Mouse (Mus musculus): ENCODE data around the gene Tns3. TPM values are rescaled to one million over a fixed set of nuclear protein-coding genes. Genes with fewer than 3 reads are reported as not detected.

Tns3 gene
- polyA plus RNA-seq, 1 experiment from 2014 or later = 8.8 TPM

GRCm38 (mm10) chr11:8493931-8494490 lies 170.3 kb downstream of the Tns3 start:
- WGBS = 74% methylated on average over 8 of the region's 8 CpGs
- no peak overlapping the region for H3K27ac ChIP-seq (ENCODE audit: low read depth, low read length)
- H3K9me3 ChIP-seq (ENCODE audit: control insufficient read depth, low read length) = no peaks in the 10 kb centered on the region
- H3K4me3 ChIP-seq (ENCODE audit: low read depth, low read length) = no peak overlapping the region
- DNase-seq (ENCODE audit: low spot score) (no peak), ATAC-seq (replicated peaks; ENCODE audit: low FRiP score) (no peak)
- no peaks in the 10 kb centered on the region for H3K4me1 ChIP-seq (replicated peaks; ENCODE audit: control insufficient read depth, insufficient read depth, low read length)
- H3K4me2 ChIP-seq (ENCODE audit: low read depth, low read length, severe bottlenecking) = no peak overlapping the region
- H3K27me3 ChIP-seq (ENCODE audit: control insufficient read depth, insufficient read depth, low read length) = no peaks in the 10 kb centered on the region
- no peak overlapping the region for H3K9ac ChIP-seq (ENCODE audit: low read length)
- no peaks in the 10 kb centered on the region; the same call in 1 of the 2 replicates for H3K36me3 ChIP-seq (ENCODE audit: control insufficient read depth, insufficient read depth, low read length)

GRCm38 (mm10) chr11:8492332-8492731 lies 172.0 kb downstream of the Tns3 start:
- 93% methylated on average over 10 of the region's 10 CpGs for WGBS

GRCm38 (mm10) chr11:8488248-8488647 lies 176.1 kb downstream of the Tns3 start:
- Histone ChIP-seq H3K27ac (ENCODE audit: low read depth, low read length) (no peak overlapping the region), H3K9me3 (ENCODE audit: control insufficient read depth, low read length) (no peaks in the 10 kb centered on the region), H3K4me2 (ENCODE audit: low read depth, low read length, severe bottlenecking) (no peak overlapping the region), H3K4me1 (replicated peaks; ENCODE audit: control insufficient read depth, insufficient read depth, low read length) (no peaks in the 10 kb centered on the region), H3K36me3 (ENCODE audit: control insufficient read depth, insufficient read depth, low read length) (no peaks in the 10 kb centered on the region; the same call in 1 of the 2 replicates), H3K27me3 (ENCODE audit: control insufficient read depth, insufficient read depth, low read length) (no peaks in the 10 kb centered on the region), H3K9ac (ENCODE audit: low read length) (no peak overlapping the region), H3K4me3 (ENCODE audit: low read depth, low read length) (no peak overlapping the region)
- no peak for ATAC-seq (replicated peaks; ENCODE audit: low FRiP score)
- WGBS = 87% methylated on average over 6 of the region's 6 CpGs
- no peak for DNase-seq (ENCODE audit: low spot score)

More at GRCm38 (mm10) chr11:8492332-8492731, 172.0 kb downstream of the Tns3 start:
- H3K27me3 ChIP-seq (ENCODE audit: control insufficient read depth, insufficient read depth, low read length) = no peaks in the 10 kb centered on the region
- H3K27ac ChIP-seq (ENCODE audit: low read depth, low read length) = no peak overlapping the region
- no peak overlapping the region for H3K4me2 ChIP-seq (ENCODE audit: low read depth, low read length, severe bottlenecking)
- H3K4me3 ChIP-seq (ENCODE audit: low read depth, low read length) = no peak overlapping the region
- H3K9ac ChIP-seq (ENCODE audit: low read length) = no peak overlapping the region
- H3K9me3 ChIP-seq (ENCODE audit: control insufficient read depth, low read length) = no peaks in the 10 kb centered on the region
- DNase-seq (ENCODE audit: low spot score) (no peak), ATAC-seq (replicated peaks; ENCODE audit: low FRiP score) (no peak)
- H3K4me1 ChIP-seq (replicated peaks; ENCODE audit: control insufficient read depth, insufficient read depth, low read length) = no peaks in the 10 kb centered on the region
- H3K36me3 ChIP-seq (ENCODE audit: control insufficient read depth, insufficient read depth, low read length) = no peaks in the 10 kb centered on the region; the same call in 1 of the 2 replicates

- Histone ChIP-seq H3K27ac (ENCODE audit: low read depth, low read length) (no peak overlapping the region), H3K4me2 (ENCODE audit: low read depth, low read length, severe bottlenecking) (no peak overlapping the region), H3K4me3 (ENCODE audit: low read depth, low read length) (no peak overlapping the region), H3K4me1 (replicated peaks; ENCODE audit: control insufficient read depth, insufficient read depth, low read length) (no peaks in the 10 kb centered on the region), H3K9ac (ENCODE audit: low read length) (no peak overlapping the region), H3K9me3 (ENCODE audit: control insufficient read depth, low read length) (no peaks in the 10 kb centered on the region), H3K36me3 (ENCODE audit: control insufficient read depth, insufficient read depth, low read length) (no peaks in the 10 kb centered on the region), H3K27me3 (ENCODE audit: control insufficient read depth, insufficient read depth, low read length) (no peaks in the 10 kb centered on the region)
- ATAC-seq (replicated peaks; ENCODE audit: low FRiP score) (no peak), DNase-seq (ENCODE audit: low spot score) (no peak)
- 98% methylated on average over 4 of the region's 4 CpGs for WGBS
Observed at GRCm38 (mm10) chr11:8486552-8486951, 177.8 kb downstream of the Tns3 start.

- DNase-seq (ENCODE audit: low spot score) = no peak
- 83% methylated on average over 4 of the region's 4 CpGs for WGBS
- no peak for ATAC-seq (replicated peaks; ENCODE audit: low FRiP score)
- Histone ChIP-seq H3K27ac (ENCODE audit: low read depth, low read length) (no peak overlapping the region), H3K4me3 (ENCODE audit: low read depth, low read length) (no peak overlapping the region), H3K9ac (ENCODE audit: low read length) (no peak overlapping the region), H3K9me3 (ENCODE audit: control insufficient read depth, low read length) (no peaks in the 10 kb centered on the region), H3K36me3 (ENCODE audit: control insufficient read depth, insufficient read depth, low read length) (no peaks in the 10 kb centered on the region), H3K4me1 (replicated peaks; ENCODE audit: control insufficient read depth, insufficient read depth, low read length) (no peaks in the 10 kb centered on the region), H3K27me3 (ENCODE audit: control insufficient read depth, insufficient read depth, low read length) (no peaks in the 10 kb centered on the region), H3K4me2 (ENCODE audit: low read depth, low read length, severe bottlenecking) (no peak overlapping the region)
Observed at GRCm38 (mm10) chr11:8484538-8484937, 179.8 kb downstream of the Tns3 start.

- no peak overlapping the region for H3K27ac ChIP-seq (ENCODE audit: low read depth, low read length)
- no peaks in the 10 kb centered on the region for H3K4me1 ChIP-seq (replicated peaks; ENCODE audit: control insufficient read depth, insufficient read depth, low read length)
- DNase-seq (ENCODE audit: low spot score) (no peak), ATAC-seq (replicated peaks; ENCODE audit: low FRiP score) (no peak)
- H3K4me2 ChIP-seq (ENCODE audit: low read depth, low read length, severe bottlenecking) = no peak overlapping the region
- WGBS = 61% methylated on average over 3 of the region's 3 CpGs
- H3K27me3 ChIP-seq (ENCODE audit: control insufficient read depth, insufficient read depth, low read length) = no peaks in the 10 kb centered on the region
- H3K9ac ChIP-seq (ENCODE audit: low read length) = no peak overlapping the region
- no peak overlapping the region for H3K4me3 ChIP-seq (ENCODE audit: low read depth, low read length)
- H3K9me3 ChIP-seq (ENCODE audit: control insufficient read depth, low read length) = no peaks in the 10 kb centered on the region
- H3K36me3 ChIP-seq (ENCODE audit: control insufficient read depth, insufficient read depth, low read length) = no peaks in the 10 kb centered on the region; the same call in 1 of the 2 replicates
Observed at GRCm38 (mm10) chr11:8482721-8483120, 181.6 kb downstream of the Tns3 start.

GRCm38 (mm10) chr11:8481962-8482361 lies 182.4 kb downstream of the Tns3 start:
- DNase-seq (ENCODE audit: low spot score) (no peak), ATAC-seq (replicated peaks; ENCODE audit: low FRiP score) (no peak)
- no peak overlapping the region for H3K4me3 ChIP-seq (ENCODE audit: low read depth, low read length)

GRCm38 (mm10) chr11:8481529-8481928 lies 182.8 kb downstream of the Tns3 start:
- no peak overlapping the region for H3K4me3 ChIP-seq (ENCODE audit: low read depth, low read length)
- H3K27ac ChIP-seq (ENCODE audit: low read depth, low read length) = no peak overlapping the region
- 90% methylated on average over 6 of the region's 6 CpGs for WGBS
- H3K9ac ChIP-seq (ENCODE audit: low read length) = no peak overlapping the region
- no peaks in the 10 kb centered on the region; the same call in 1 of the 2 replicates for H3K36me3 ChIP-seq (ENCODE audit: control insufficient read depth, insufficient read depth, low read length)
- H3K27me3 ChIP-seq (ENCODE audit: control insufficient read depth, insufficient read depth, low read length) = no peaks in the 10 kb centered on the region
- DNase-seq (ENCODE audit: low spot score) = no peak
- no peak for ATAC-seq (replicated peaks; ENCODE audit: low FRiP score)
- H3K9me3 ChIP-seq (ENCODE audit: control insufficient read depth, low read length) = no peaks in the 10 kb centered on the region
- H3K4me2 ChIP-seq (ENCODE audit: low read depth, low read length, severe bottlenecking) = no peak overlapping the region
- no peaks in the 10 kb centered on the region for H3K4me1 ChIP-seq (replicated peaks; ENCODE audit: control insufficient read depth, insufficient read depth, low read length)

More at GRCm38 (mm10) chr11:8481962-8482361, 182.4 kb downstream of the Tns3 start:
- Histone ChIP-seq H3K36me3 (ENCODE audit: control insufficient read depth, insufficient read depth, low read length) (no peaks in the 10 kb centered on the region; the same call in 1 of the 2 replicates), H3K4me2 (ENCODE audit: low read depth, low read length, severe bottlenecking) (no peak overlapping the region), H3K27ac (ENCODE audit: low read depth, low read length) (no peak overlapping the region), H3K27me3 (ENCODE audit: control insufficient read depth, insufficient read depth, low read length) (no peaks in the 10 kb centered on the region), H3K4me1 (replicated peaks; ENCODE audit: control insufficient read depth, insufficient read depth, low read length) (no peaks in the 10 kb centered on the region), H3K9me3 (ENCODE audit: control insufficient read depth, low read length) (no peaks in the 10 kb centered on the region), H3K9ac (ENCODE audit: low read length) (no peak overlapping the region)
- WGBS = 81% methylated on average over 5 of the region's 5 CpGs

GRCm38 (mm10) chr11:8479858-8480257 lies 184.5 kb downstream of the Tns3 start:
- no peaks in the 10 kb centered on the region; the same call in 1 of the 2 replicates for H3K36me3 ChIP-seq (ENCODE audit: control insufficient read depth, insufficient read depth, low read length)
- 93% methylated on average over 2 of the region's 2 CpGs for WGBS
- H3K9ac ChIP-seq (ENCODE audit: low read length) = no peak overlapping the region
- H3K9me3 ChIP-seq (ENCODE audit: control insufficient read depth, low read length) = no peaks in the 10 kb centered on the region
- no peaks in the 10 kb centered on the region for H3K4me1 ChIP-seq (replicated peaks; ENCODE audit: control insufficient read depth, insufficient read depth, low read length)
- no peak for ATAC-seq (replicated peaks; ENCODE audit: low FRiP score)
- no peak for DNase-seq (ENCODE audit: low spot score)
- H3K27me3 ChIP-seq (ENCODE audit: control insufficient read depth, insufficient read depth, low read length) = no peaks in the 10 kb centered on the region
- H3K27ac ChIP-seq (ENCODE audit: low read depth, low read length) = no peak overlapping the region
- H3K4me2 ChIP-seq (ENCODE audit: low read depth, low read length, severe bottlenecking) = no peak overlapping the region
- no peak overlapping the region for H3K4me3 ChIP-seq (ENCODE audit: low read depth, low read length)

All from forebrain, embryonic 11.5 days (tissue).